Mouse (Mus musculus) urinary bladder, adult 18-20 months (tissue): ENCODE results near the gene Chga.

Experiments
- DNase-seq, 2 experiments: peaks; one replicate each; pipeline ENCODE4 v3.0.0; 2022; ENCODE audit warnings: low spot score in 2 of 2, mixed read lengths in 2 of 2

Chga gene

DNA sequence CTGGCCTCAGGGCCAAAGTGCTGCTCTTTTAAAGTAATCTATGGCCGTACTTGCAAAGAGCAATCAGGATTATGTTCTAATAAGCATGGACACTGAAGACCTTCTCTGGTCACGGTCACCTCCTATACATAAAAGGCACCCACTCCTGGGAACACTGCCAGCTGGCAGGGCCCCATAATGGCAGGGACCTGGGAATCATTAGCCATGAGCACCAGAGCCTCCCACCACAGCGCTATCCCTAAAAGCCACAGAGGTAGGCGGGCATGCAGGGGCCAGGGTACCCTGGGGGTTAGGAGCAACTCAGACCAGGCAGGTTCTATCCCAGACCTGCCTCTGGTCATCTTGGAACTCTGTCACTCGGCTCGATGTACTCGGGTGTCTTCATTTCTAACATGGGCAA is 45.0 kb downstream of the Chga start:
- no peak for DNase-seq

DNA sequence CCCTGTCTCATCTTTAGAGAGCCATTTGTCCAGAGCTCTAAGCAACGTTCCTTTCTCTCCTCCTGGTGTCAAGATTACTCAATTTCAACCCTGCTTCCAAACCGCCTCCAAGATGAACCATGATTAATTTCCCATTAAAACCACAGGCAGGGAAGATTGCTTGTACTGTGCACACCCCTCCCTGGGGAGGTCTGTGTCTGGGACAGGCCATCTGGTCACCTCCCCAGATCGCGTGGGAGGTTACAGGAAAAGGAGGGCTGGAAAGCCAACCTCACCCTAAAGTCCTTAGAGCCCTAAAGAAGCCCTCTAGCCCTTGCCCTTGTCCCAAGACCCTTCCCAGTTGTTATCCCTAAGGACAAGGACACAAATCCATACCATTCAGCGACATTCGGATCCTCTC is 45.6 kb downstream of the Chga start:
- DNase-seq = no peak

DNA sequence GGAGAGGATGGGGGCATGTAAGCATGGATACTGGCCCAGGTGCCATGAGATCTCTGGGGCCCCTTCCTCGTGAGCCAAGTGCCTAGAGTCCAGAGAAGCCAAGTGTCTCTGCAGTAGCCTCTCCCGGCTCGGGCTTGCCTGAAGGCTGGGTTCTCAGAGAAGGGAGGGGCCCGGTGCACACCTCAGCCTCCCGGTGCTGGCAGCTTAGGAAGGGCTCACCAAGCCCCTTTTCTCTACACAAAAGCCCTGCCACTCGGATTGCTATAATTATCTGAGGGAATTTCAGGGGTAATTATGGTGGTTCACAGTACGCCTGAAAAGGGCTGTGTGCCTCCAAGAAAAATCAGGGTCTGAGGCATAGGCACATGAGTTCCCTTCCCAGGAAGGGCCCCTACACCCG is 47.1 kb downstream of the Chga start:
- no peak for DNase-seq

DNA sequence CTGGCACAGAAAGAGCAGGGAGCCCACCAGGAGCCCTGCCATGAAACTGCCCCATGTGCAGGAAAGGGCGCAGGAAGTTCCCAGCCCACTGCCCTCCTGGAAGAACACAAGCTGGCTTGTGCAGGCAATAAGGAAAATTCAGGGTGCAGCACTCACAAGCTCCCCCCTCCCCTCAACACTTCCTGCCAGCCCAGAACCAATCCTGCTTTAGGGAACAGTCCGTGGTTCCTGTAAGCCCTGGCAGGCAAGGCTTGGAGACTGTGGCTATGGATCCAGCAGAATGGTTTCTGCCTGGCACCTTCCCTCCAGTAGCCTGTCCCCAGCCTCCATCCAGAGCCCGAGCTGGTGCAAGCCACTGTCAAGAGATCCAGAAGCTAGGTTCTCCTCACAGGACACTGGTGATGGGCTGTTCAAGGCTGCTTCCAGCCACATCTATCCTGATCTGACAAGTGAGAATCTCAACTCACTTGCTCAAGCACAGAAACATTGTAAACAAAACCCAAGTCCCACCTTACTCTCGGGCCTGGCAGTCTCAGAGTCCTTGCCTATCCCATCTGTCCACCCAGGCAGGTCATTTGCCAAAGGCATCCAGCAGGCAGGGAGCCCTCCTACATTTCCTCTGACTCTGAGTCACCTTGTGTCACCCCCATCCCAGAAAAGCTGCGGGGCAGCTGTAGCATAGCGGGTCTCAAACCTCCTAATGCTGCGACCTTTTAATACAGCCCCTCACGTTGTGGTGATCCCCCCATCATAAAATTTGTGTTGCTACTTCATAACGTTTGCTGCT is 47.7 kb downstream of the Chga start:
- DNase-seq = no peak

DNA sequence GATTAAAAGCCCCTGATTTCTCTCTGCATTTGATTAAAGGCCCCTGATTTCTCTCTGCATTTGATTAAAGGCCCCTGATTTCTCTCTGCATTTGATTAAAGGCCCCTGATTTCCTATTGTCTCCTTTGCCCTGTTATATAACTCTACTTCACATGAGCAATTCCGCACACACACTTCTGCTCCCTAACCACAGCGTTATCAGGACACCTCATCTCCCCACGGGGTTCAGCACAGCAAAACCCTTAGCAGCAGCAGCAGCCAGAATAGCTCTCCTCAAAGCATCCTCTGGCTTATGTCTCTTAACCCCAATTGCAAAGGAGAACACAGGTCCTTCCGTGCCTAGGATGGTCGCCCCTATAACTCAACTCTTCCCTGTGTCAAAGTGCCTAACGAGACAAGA is 50.8 kb downstream of the Chga start:
- no peak for DNase-seq

DNA sequence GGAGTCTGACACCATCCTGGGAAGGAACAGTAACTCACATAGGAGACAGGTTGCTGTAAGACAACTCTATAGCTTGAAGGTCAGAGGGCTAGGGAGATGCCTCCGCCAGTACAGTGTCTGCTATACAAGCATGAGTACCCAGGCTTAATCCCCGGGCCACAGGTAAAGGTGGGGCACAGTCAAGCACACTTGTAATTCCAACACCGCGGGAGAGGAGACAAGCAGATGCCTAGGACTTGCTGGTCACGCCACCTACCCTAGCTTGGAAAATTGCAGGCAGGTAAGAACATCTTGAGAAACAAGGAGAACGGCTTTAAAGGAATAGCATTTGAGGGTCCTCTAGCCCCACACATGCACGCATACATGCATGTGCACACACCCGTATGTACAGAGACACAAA is 52.3 kb downstream of the Chga start:
- DNase-seq = no peak

DNA sequence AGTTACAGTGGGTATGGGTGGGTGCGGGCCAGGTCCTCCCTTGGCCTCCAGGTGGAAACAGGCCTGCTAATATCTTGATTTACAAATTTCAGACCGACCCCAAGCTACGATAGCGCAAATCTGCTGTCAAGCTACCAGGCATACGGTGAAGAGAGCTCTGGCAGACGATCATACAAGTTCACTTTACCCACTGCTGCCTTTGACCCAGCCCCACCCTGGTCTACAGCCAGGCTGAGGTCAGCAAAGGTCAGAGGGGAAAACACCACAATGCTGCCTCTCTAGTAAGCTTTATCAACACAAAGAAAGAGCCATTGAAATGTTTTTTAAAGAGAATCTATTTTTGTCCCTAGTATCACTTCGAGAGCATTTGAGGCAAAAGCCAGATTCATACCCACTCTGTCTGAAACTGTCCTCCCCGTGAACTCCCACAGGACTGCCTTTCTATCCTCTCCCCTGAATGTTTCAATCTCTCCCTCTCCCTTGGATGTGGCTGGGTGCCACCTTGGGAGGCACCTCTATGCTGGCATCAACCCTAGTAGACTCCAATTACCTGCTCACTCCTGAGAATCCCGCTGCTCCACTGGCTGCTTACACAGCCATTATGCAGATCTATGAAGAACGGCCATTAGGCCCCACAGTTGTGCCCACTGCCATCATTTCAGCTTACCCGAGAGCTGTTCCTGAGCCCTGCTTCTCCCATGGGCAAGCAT is 53.2 kb downstream of the Chga start:
- DNase-seq = no peak

DNA sequence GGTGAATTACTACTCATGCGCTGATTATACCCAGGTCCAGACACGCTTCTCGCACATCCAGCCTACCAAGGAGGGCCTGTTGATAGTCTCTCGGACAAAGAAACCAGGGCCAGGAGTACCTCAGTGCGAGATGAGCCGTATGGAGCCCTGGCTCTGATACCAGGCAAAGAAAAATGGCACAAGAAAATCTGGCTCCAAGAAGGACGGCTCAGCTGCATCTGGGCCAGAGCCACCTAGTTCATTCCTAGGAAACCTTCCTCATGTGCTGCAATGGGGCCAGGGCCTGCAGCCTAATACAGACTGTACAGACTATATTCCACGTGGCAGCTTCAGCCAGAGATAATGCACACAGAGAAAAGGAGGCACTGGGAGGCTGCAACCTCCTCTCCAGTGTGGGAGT is 56.2 kb downstream of the Chga start:
- DNase-seq = no peak

DNA sequence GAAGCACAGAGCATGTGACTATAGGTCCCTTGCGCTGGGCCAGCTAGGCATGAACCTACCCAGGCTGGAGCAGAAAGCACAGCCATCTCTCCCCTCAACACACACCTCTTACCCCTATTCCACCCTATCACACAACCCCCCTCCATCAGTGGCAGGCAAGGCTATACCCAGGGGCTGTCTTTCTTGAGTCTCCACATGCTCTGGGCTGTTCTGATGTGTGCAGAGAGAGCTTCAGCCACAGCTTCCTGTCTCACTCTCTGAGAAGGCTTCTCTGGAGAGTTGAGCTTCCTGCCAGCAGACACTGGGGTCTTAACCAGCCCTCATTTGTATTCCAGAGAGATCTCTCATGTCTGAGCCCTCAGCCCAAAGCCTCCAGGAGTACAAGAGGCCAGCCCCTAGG is 57.7 kb downstream of the Chga start:
- no peak for DNase-seq

DNA sequence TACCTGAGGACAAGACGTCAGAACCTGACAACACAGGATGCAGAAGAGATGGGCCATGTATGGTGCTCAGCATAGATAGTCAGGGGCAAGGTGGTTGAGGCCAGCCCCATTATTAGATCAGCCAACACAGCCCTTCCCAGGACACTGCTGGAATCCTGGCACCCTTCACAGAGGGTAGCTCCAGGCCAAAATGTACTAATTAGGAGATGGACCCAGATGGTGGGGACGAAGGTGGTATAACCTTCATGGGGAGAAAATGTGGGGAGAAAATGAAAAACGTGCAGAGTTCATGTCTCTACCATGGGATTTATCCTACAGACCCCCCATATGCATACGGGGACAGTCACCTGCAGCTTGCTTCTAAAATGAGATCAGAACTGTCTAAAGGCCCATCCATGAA is 58.6 kb downstream of the Chga start:
- DNase-seq = no peak
